Mouse (Mus musculus) megakaryocyte-erythroid progenitor cell, adult 5-6 weeks (primary cell): ENCODE data around the gene Gm14440. TPM values are rescaled to one million over a fixed set of nuclear protein-coding genes. Genes with fewer than 3 reads are reported as not detected.
"Not testable (repeated sequence)": the region's sequence is repeated elsewhere in the genome, so short reads cannot be mapped to it uniquely, and the experiment has no call there.

ENCODE experiments used
- ATAC-seq: replicated peaks from 2 replicates; pipeline ENCODE4 v1.8.0; 2016; ENCODE audit warnings: mild to moderate bottlenecking, inconsistent platforms; ENCODE audit not compliant: severe bottlenecking, poor library complexity, low FRiP score, low TSS enrichment
- total RNA-seq, 2 experiments: library from RNA; stranded (forward) in 1 of 2; stranded (reverse) in 1 of 2; fragments of 200-1000, 215-1000 nt in 1 of 2; fragments of >200 nt in 1 of 2; fragmentation: Nextera tagmentation in 1 of 2; gene quantifications; 2 replicates each; pipeline ENCODE4 v1.2.3; 2014 to 2017

Gene Gm14440
- 6.4 TPM in 1 of 2 replicates, not detected in the other for total RNA-seq (2014; fragmentation: Nextera tagmentation)
- 0.19 TPM in 1 of 2 replicates, not detected in the other for total RNA-seq (2017)

- ATAC-seq: not testable (repeated sequence)
Observed at GRCm38 (mm10) chr2:175274825-175275224, at the start of gene Gm14440. Gene Gm14440 (plus strand): TSS chr2:175275125.

Other genes starting within 250 kb of the Gm14440 start
- gene Gm14393, start 207.3 kb upstream of the Gm14440 start, total RNA-seq (2014; fragmentation: Nextera tagmentation): not detected in 2 replicates
- not detected in 2 replicates for gene Gm14393, start 207.3 kb upstream of the Gm14440 start, total RNA-seq (2017)
- gene Gm14399, start 133.1 kb upstream of the Gm14440 start, total RNA-seq (2014; fragmentation: Nextera tagmentation): 9.5 and 10.0 TPM in 2 replicates
- 2.3 and 7.3 TPM in 2 replicates for gene Gm14399, start 133.1 kb upstream of the Gm14440 start, total RNA-seq (2017)
- 0.94 and 1.5 TPM in 2 replicates for gene Gm14443, start 99.3 kb upstream of the Gm14440 start, total RNA-seq (2014; fragmentation: Nextera tagmentation)
- 0.72 and 1.3 TPM in 2 replicates for gene Gm14443, start 99.3 kb upstream of the Gm14440 start, total RNA-seq (2017)
- gene Gm14391, start 68.2 kb upstream of the Gm14440 start, total RNA-seq (2014; fragmentation: Nextera tagmentation): 16.4 and 28.5 TPM in 2 replicates
- gene Gm14391, start 68.2 kb upstream of the Gm14440 start, total RNA-seq (2017): 15.6 and 26.4 TPM in 2 replicates
- gene Gm4631, start 63.1 kb downstream of the Gm14440 start, total RNA-seq (2014; fragmentation: Nextera tagmentation): 32.0 and 38.3 TPM in 2 replicates
- 21.8 and 36.6 TPM in 2 replicates for gene Gm4631, start 63.1 kb downstream of the Gm14440 start, total RNA-seq (2017)
- 3.6 and 12.6 TPM in 2 replicates for gene Zfp968, start 97.3 kb downstream of the Gm14440 start, total RNA-seq (2014; fragmentation: Nextera tagmentation)
- 8.2 and 10.3 TPM in 2 replicates for gene Zfp968, start 97.3 kb downstream of the Gm14440 start, total RNA-seq (2017)
- gene Gm4724, start 160.7 kb downstream of the Gm14440 start, total RNA-seq (2014; fragmentation: Nextera tagmentation): 8.2 and 17.7 TPM in 2 replicates
- 12.8 and 13.1 TPM in 2 replicates for gene Gm4724, start 160.7 kb downstream of the Gm14440 start, total RNA-seq (2017)
- gene Zfp965, start 194.9 kb downstream of the Gm14440 start, total RNA-seq (2014; fragmentation: Nextera tagmentation): 5.0 and 6.5 TPM in 2 replicates
- 16.2 and 16.7 TPM in 2 replicates for gene Zfp965, start 194.9 kb downstream of the Gm14440 start, total RNA-seq (2017)